Mouse (Mus musculus): ENCODE data around the gene Lmntd2. TPM values are rescaled to one million over a fixed set of nuclear protein-coding genes. Genes with fewer than 3 reads are reported as not detected.

Lmntd2 gene
- polyA plus RNA-seq, 1 experiment from 2014 or later = 0.35 TPM

- Histone ChIP-seq H3K9me3 (ENCODE audit: control insufficient read depth, low read length) (no peaks in the 10 kb centered on the region), H3K27ac (ENCODE audit: low read depth, low read length) (no peak overlapping the region), H3K4me3 (ENCODE audit: low read length) (no peak overlapping the region), H3K36me3 (ENCODE audit: control insufficient read depth, insufficient read depth, low read length) (no peaks in the 10 kb centered on the region), H3K27me3 (replicated peaks; ENCODE audit: control insufficient read depth, insufficient read depth, low read length) (no peaks in the 10 kb centered on the region), H3K4me1 (ENCODE audit: control insufficient read depth, insufficient read depth, low read depth, low read length) (peaks cover 24% of the 10 kb centered on the region), H3K4me2 (ENCODE audit: low read length) (no peak overlapping the region), H3K9ac (ENCODE audit: low read depth, low read length) (no peak overlapping the region)
- 86% methylated on average over 5 of the region's 5 CpGs for WGBS
- ATAC-seq = no peak
Observed at GRCm38 (mm10) chr7:141218557-141219133, 4.8 kb upstream of the Lmntd2 start.

- Histone ChIP-seq H3K27me3 (replicated peaks; ENCODE audit: control insufficient read depth, insufficient read depth, low read length) (no peaks in the 10 kb centered on the region), H3K27ac (ENCODE audit: low read depth, low read length) (no peak overlapping the region), H3K4me3 (ENCODE audit: low read length) (no peak overlapping the region), H3K4me1 (ENCODE audit: control insufficient read depth, insufficient read depth, low read depth, low read length) (peaks cover 24% of the 10 kb centered on the region), H3K9me3 (ENCODE audit: control insufficient read depth, low read length) (no peaks in the 10 kb centered on the region), H3K4me2 (ENCODE audit: low read length) (no peak overlapping the region), H3K9ac (ENCODE audit: low read depth, low read length) (no peak overlapping the region), H3K36me3 (ENCODE audit: control insufficient read depth, insufficient read depth, low read length) (no peaks in the 10 kb centered on the region)
- no peak for ATAC-seq
- WGBS = 81% methylated on average over 3 of the region's 3 CpGs
Observed at GRCm38 (mm10) chr7:141218141-141218540, 4.3 kb upstream of the Lmntd2 start.

GRCm38 (mm10) chr7:141217343-141218013 is 3.6 kb upstream of the Lmntd2 start:
- no peak overlapping the region for H3K9ac ChIP-seq (ENCODE audit: low read depth, low read length)
- peaks cover 20% of the 10 kb centered on the region for H3K4me1 ChIP-seq (ENCODE audit: control insufficient read depth, insufficient read depth, low read depth, low read length)
- WGBS = 89% methylated on average over 17 of the region's 17 CpGs
- H3K27me3 ChIP-seq (replicated peaks; ENCODE audit: control insufficient read depth, insufficient read depth, low read length) = no peaks in the 10 kb centered on the region
- no peak overlapping the region for H3K4me3 ChIP-seq (ENCODE audit: low read length)
- no peak for ATAC-seq
- H3K27ac ChIP-seq (ENCODE audit: low read depth, low read length) = no peak overlapping the region
- H3K9me3 ChIP-seq (ENCODE audit: control insufficient read depth, low read length) = no peaks in the 10 kb centered on the region
- no peak overlapping the region for H3K4me2 ChIP-seq (ENCODE audit: low read length)
- H3K36me3 ChIP-seq (ENCODE audit: control insufficient read depth, insufficient read depth, low read length) = no peaks in the 10 kb centered on the region

GRCm38 (mm10) chr7:141216894-141217293 is 3.0 kb upstream of the Lmntd2 start:
- Histone ChIP-seq H3K27me3 (replicated peaks; ENCODE audit: control insufficient read depth, insufficient read depth, low read length) (no peaks in the 10 kb centered on the region), H3K9ac (ENCODE audit: low read depth, low read length) (no peak overlapping the region), H3K4me3 (ENCODE audit: low read length) (no peak overlapping the region), H3K27ac (ENCODE audit: low read depth, low read length) (no peak overlapping the region), H3K36me3 (ENCODE audit: control insufficient read depth, insufficient read depth, low read length) (no peaks in the 10 kb centered on the region), H3K4me1 (ENCODE audit: control insufficient read depth, insufficient read depth, low read depth, low read length) (peaks cover 14% of the 10 kb centered on the region), H3K9me3 (ENCODE audit: control insufficient read depth, low read length) (no peaks in the 10 kb centered on the region), H3K4me2 (ENCODE audit: low read length) (peak overlapping the region; percentile 94)
- no peak for ATAC-seq
- 87% methylated on average over 11 of the region's 11 CpGs for WGBS

- peak; percentile 54 for ATAC-seq
- peaks cover 14% of the 10 kb centered on the region for H3K4me1 ChIP-seq (ENCODE audit: control insufficient read depth, insufficient read depth, low read depth, low read length)
- H3K4me3 ChIP-seq (ENCODE audit: low read length) = peak overlapping the region; percentile 60
- WGBS = under 1% methylated on average over 42 of the region's 42 CpGs
- peak overlapping the region; percentile 35; the same call in 1 of the 2 replicates for H3K27ac ChIP-seq (ENCODE audit: low read depth, low read length)
- H3K9ac ChIP-seq (ENCODE audit: low read depth, low read length) = peak overlapping the region; percentile 65
- no peaks in the 10 kb centered on the region for H3K36me3 ChIP-seq (ENCODE audit: control insufficient read depth, insufficient read depth, low read length)
- H3K4me2 ChIP-seq (ENCODE audit: low read length) = peak overlapping the region; percentile 94
- no peaks in the 10 kb centered on the region for H3K9me3 ChIP-seq (ENCODE audit: control insufficient read depth, low read length)
- no peaks in the 10 kb centered on the region for H3K27me3 ChIP-seq (replicated peaks; ENCODE audit: control insufficient read depth, insufficient read depth, low read length)
Observed at GRCm38 (mm10) chr7:141215880-141216733, 2.2 kb upstream of the Lmntd2 start.

GRCm38 (mm10) chr7:141215101-141215879 is 1.4 kb upstream of the Lmntd2 start, which contains the start of gene Rassf7:
Rassf7 (plus strand) TSS chr7:141215860.
- peak; percentile 96 for ATAC-seq
- H3K4me1 ChIP-seq (ENCODE audit: control insufficient read depth, insufficient read depth, low read depth, low read length) = peaks cover 14% of the 10 kb centered on the region
- peak within 1 kb of the TSS; percentile 65 for H3K9ac ChIP-seq (ENCODE audit: low read depth, low read length)
- H3K4me2 ChIP-seq (ENCODE audit: low read length) = peak within 1 kb of the TSS; percentile 94
- no peaks in the 10 kb centered on the region for H3K27me3 ChIP-seq (replicated peaks; ENCODE audit: control insufficient read depth, insufficient read depth, low read length)
- no peaks in the 10 kb centered on the region for H3K36me3 ChIP-seq (ENCODE audit: control insufficient read depth, insufficient read depth, low read length)
- H3K4me3 ChIP-seq (ENCODE audit: low read length) = peak within 1 kb of the TSS; percentile 60
- under 1% methylated on average over 41 of the region's 41 CpGs for WGBS
- H3K27ac ChIP-seq (ENCODE audit: low read depth, low read length) = peak within 1 kb of the TSS; percentile 35
- H3K9me3 ChIP-seq (ENCODE audit: control insufficient read depth, low read length) = no peaks in the 10 kb centered on the region

- peaks cover 14% of the 10 kb centered on the region for H3K4me1 ChIP-seq (ENCODE audit: control insufficient read depth, insufficient read depth, low read depth, low read length)
- H3K27me3 ChIP-seq (replicated peaks; ENCODE audit: control insufficient read depth, insufficient read depth, low read length) = no peaks in the 10 kb centered on the region
- no peak overlapping the region for H3K4me3 ChIP-seq (ENCODE audit: low read length)
- no peak overlapping the region for H3K4me2 ChIP-seq (ENCODE audit: low read length)
- H3K9me3 ChIP-seq (ENCODE audit: control insufficient read depth, low read length) = no peaks in the 10 kb centered on the region
- no peak overlapping the region for H3K27ac ChIP-seq (ENCODE audit: low read depth, low read length)
- no peak for ATAC-seq
- no peaks in the 10 kb centered on the region for H3K36me3 ChIP-seq (ENCODE audit: control insufficient read depth, insufficient read depth, low read length)
- no peak overlapping the region for H3K9ac ChIP-seq (ENCODE audit: low read depth, low read length)
- WGBS = 77% methylated on average over 3 of the region's 3 CpGs
Observed at GRCm38 (mm10) chr7:141214310-141214709, 430 bp upstream of the Lmntd2 start.

GRCm38 (mm10) chr7:141213133-141213532 is 747 bp downstream of the Lmntd2 start:
- Histone ChIP-seq H3K4me1 (ENCODE audit: control insufficient read depth, insufficient read depth, low read depth, low read length) (peaks cover 14% of the 10 kb centered on the region), H3K4me3 (ENCODE audit: low read length) (no peak overlapping the region), H3K27ac (ENCODE audit: low read depth, low read length) (no peak overlapping the region), H3K9ac (ENCODE audit: low read depth, low read length) (no peak overlapping the region), H3K36me3 (ENCODE audit: control insufficient read depth, insufficient read depth, low read length) (no peaks in the 10 kb centered on the region), H3K27me3 (replicated peaks; ENCODE audit: control insufficient read depth, insufficient read depth, low read length) (no peaks in the 10 kb centered on the region), H3K4me2 (ENCODE audit: low read length) (no peak overlapping the region), H3K9me3 (ENCODE audit: control insufficient read depth, low read length) (no peaks in the 10 kb centered on the region)
- no peak for ATAC-seq
- 91% methylated on average over 3 of the region's 3 CpGs for WGBS

All from hindbrain, embryonic 16.5 days (tissue).